Mouse (Mus musculus) liver, adult 2 months (tissue): ENCODE measurements at regions not wholly inside any gene's neighbourhood (a gene's known extent, or its start where the extent isn't known, plus 50 kb on each side); places are given as distances from the start of the nearest gene placed in this dataset.

Source experiments
- DNase-seq: peaks from one replicate; pipeline ENCODE4 v3.0.0-alpha.2; 2011; ENCODE audit warnings: low read depth, low spot score; ENCODE audit errors: extremely low read depth
- H3K27ac ChIP-seq: fragments of 200-500 bp; replicated peaks from 2 replicates; pipeline ENCODE4 v1.5.1; 2012; ENCODE audit warnings: low read depth, mild to moderate bottlenecking, control low read depth, inconsistent platforms, low read length; ENCODE audit not compliant: insufficient read depth
- H3K27me3 ChIP-seq: fragments of 200-500 bp; 2 replicates; pipeline ENCODE4 v1.6.1; 2012; ENCODE audit warnings: mild to moderate bottlenecking, moderate library complexity, low read length, inconsistent platforms; ENCODE audit not compliant: control insufficient read depth, insufficient read depth
- H3K36me3 ChIP-seq: fragments of 200-500 bp; 2 replicates; pipeline ENCODE4 v1.6.1; 2012; ENCODE audit warnings: low read length, inconsistent platforms; ENCODE audit not compliant: control insufficient read depth, insufficient read depth
- H3K4me1 ChIP-seq: fragments of 200-500 bp; 2 replicates; pipeline ENCODE4 v1.6.1; 2011; ENCODE audit warnings: low read length; ENCODE audit not compliant: control insufficient read depth, insufficient read depth
- H3K4me3 ChIP-seq: fragments of 200-500 bp; 2 replicates; pipeline ENCODE4 v1.5.1; 2011; ENCODE audit warnings: low read depth, mild to moderate bottlenecking, control low read depth, low read length, moderate library complexity; ENCODE audit not compliant: insufficient read depth
- H3K79me2 ChIP-seq: fragments of 200-500 bp; 2 replicates; pipeline ENCODE4 v1.6.1; 2012; ENCODE audit warnings: inconsistent platforms, mild to moderate bottlenecking, low read length, moderate library complexity; ENCODE audit not compliant: control insufficient read depth, insufficient read depth
- H3K9ac ChIP-seq: fragments of 200-500 bp; 2 replicates; pipeline ENCODE4 v1.6.1; 2012; ENCODE audit warnings: low read depth, mild to moderate bottlenecking, control low read depth, inconsistent platforms, low read length
- CTCF ChIP-seq: fragments of 200-500 bp; IDR thresholded peaks from 2 replicates; pipeline ENCODE4 v1.5.1; 2011; ENCODE audit warnings: low read depth, low read length, control low read depth
- POLR2A ChIP-seq: fragments of 200-500 bp; IDR thresholded peaks from 2 replicates; pipeline ENCODE4 v1.6.1; 2011; ENCODE audit warnings: low read length, control low read depth; ENCODE audit not compliant: insufficient read depth; ENCODE audit errors: extremely low read depth
- WGBS: fragments of 180-500 bp; shearing (Covaris S2); methylation state at CpG from one replicate; pipeline ENCODE4 v1.1.7; 2018; 5-methylcytosine and 5-hydroxymethylcytosine counted together

DNA sequence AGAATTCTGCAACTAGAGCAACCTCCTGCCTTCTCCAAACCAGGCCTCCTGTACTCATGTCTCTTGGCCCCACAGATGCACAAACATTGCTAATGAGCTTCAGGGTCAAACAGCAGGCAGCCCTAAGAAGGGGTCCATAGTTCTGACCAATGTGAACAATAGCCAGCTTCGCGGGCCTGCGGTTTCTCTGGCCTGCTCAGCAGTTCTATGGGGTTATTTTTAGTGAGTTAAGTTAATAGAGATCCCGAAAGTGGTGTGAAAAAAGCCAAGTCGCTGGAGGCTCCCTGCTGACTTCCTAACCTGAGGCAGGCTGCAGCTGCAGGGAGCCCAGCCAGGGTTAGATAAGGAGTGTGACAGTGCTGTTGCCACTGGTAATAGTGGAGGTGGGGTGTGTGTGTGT is 106.6 kb downstream of the Pdcd6ip start:
- DNase-seq: no peak
- TF ChIP-seq CTCF: no peak
- TF ChIP-seq POLR2A: no peak
- 20% methylated on average over 5 of the region's 5 CpGs for WGBS
- Histone ChIP-seq H3K79me2 (no peaks in the 10 kb centered on the region), H3K4me1 (no peaks in the 10 kb centered on the region), H3K27ac (no peak overlapping the region), H3K36me3 (no peaks in the 10 kb centered on the region), H3K9ac (no peak overlapping the region), H3K27me3 (no peaks in the 10 kb centered on the region), H3K4me3 (no peak overlapping the region)

DNA sequence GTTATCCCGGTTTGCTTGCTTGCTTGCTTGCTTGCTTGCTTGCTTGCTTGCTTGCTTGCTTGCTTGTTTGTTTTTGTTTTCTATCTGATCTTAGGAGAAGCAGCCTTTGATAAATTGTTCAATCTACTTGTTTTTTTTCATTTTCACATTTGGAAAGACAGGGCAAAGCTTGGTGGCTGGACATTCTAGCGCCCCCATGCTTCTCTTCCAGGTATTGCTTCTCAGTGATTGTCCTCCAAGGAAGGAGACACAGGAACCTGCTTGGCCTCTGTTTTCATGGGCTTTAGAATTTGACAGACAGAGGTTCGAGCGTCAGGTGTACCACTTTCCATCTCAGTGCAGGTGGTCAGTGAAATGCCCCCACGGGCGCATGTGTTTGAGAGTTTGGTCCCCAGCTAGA is 120.8 kb downstream of the Pdcd6ip start:
- Histone ChIP-seq H3K27ac (no peak overlapping the region), H3K79me2 (no peaks in the 10 kb centered on the region), H3K36me3 (no peaks in the 10 kb centered on the region), H3K4me1 (no peaks in the 10 kb centered on the region), H3K27me3 (no peaks in the 10 kb centered on the region), H3K4me3 (no peak overlapping the region), H3K9ac (no peak overlapping the region)
- WGBS: 55% methylated on average over 6 of the region's 6 CpGs
- TF ChIP-seq CTCF (no peak), POLR2A (no peak)
- DNase-seq: peak; percentile 4

DNA sequence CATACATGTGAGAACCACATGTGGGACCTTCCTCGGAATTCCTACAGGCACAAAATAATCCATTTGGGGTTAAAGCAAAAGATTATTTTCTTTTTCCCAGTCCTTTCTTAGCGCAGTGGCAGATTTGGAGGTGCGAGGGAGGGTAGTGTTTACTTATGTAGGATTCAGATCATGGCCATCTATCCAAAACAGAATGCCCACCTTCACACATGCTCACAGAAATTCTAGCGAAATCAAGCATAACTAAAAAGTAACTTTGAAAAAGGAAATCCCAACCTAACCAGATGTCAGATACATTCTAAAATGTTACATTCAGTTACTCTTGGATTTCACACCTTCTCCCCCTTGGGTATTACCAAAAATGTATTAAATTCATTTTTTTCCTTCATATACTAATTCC is 121.6 kb downstream of the Pdcd6ip start:
- Histone ChIP-seq H3K27me3 (no peaks in the 10 kb centered on the region), H3K9ac (no peak overlapping the region), H3K4me3 (no peak overlapping the region), H3K36me3 (no peaks in the 10 kb centered on the region), H3K4me1 (no peaks in the 10 kb centered on the region), H3K27ac (no peak overlapping the region), H3K79me2 (no peaks in the 10 kb centered on the region)
- TF ChIP-seq POLR2A (no peak), CTCF (no peak)
- 84% methylated on average over 4 of the region's 4 CpGs for WGBS
- no peak for DNase-seq

DNA sequence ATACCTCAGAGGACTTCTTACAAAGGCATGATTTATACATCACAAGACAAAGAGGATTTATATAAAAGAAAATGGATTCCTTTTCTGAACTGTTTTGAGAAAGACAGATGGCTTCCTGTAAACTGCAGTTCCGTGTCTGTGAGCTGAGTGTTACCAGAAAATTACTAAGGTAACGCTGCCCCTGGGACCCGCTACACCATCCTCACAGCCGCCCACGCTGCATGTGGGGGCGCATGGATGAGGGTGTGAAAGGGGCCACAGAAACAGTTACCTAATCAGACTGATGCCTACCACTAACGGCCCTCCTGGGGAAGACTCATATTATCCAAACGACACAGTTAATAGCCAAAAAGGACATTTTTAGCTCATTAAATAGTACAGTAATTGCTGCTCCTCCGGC is 129.8 kb downstream of the Pdcd6ip start:
- H3K36me3 ChIP-seq: no peaks in the 10 kb centered on the region
- H3K27me3 ChIP-seq: no peaks in the 10 kb centered on the region
- H3K79me2 ChIP-seq: no peaks in the 10 kb centered on the region
- no peak for DNase-seq
- no peak overlapping the region for H3K9ac ChIP-seq
- no peaks in the 10 kb centered on the region for H3K4me1 ChIP-seq
- WGBS: 88% methylated on average over 9 of the region's 9 CpGs
- no peak overlapping the region for H3K27ac ChIP-seq
- TF ChIP-seq CTCF: no peak
- no peak for TF ChIP-seq POLR2A
- H3K4me3 ChIP-seq: no peak overlapping the region

DNA sequence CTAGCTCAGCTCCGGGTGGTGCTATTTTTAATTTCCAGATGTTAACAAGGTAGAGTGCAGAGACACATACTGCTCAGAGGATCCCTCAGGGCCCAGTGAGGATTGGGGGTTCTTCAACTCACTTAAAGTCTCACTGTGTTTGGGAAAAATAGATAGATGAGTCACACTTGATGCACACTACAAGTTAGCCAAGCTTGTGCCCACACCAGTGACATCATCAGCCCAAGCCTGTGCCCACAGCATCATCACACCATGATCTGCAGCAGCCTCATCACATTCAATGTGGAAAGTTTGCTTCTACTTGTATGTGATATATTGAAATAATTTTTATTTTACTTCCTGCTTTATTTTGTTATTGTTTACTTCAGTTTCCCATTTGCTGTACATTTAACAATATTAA is 139.2 kb downstream of the Pdcd6ip start:
- no peaks in the 10 kb centered on the region for H3K36me3 ChIP-seq
- H3K79me2 ChIP-seq: no peaks in the 10 kb centered on the region
- H3K4me3 ChIP-seq: no peak overlapping the region
- no peaks in the 10 kb centered on the region for H3K4me1 ChIP-seq
- no peak overlapping the region for H3K9ac ChIP-seq
- no peak for DNase-seq
- no peaks in the 10 kb centered on the region for H3K27me3 ChIP-seq
- TF ChIP-seq CTCF: no peak
- no peak for TF ChIP-seq POLR2A
- 79% methylated on average over 1 of the region's 1 CpGs for WGBS
- H3K27ac ChIP-seq: no peak overlapping the region

DNA sequence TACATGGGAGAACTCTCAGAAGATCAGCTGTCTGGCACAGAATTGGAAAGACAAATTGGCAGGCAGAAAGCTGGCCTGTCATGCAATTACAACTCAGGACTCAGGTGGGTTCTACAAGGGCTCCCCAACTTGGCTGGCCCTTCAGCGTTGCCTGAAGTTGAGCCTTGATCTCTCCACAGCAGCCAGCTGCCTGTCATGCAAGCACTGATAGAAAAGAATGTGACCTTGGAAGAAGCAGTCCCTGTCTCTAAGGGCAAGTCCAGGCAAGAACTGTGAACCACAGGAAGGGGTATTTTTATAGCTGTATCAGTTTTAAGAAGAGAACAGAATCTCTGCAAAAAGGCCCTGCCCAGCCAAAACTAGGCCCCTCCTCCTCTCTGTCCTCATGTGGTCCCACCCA is 140.4 kb downstream of the Pdcd6ip start:
- no peak for TF ChIP-seq POLR2A
- no peak for TF ChIP-seq CTCF
- no peaks in the 10 kb centered on the region for H3K79me2 ChIP-seq
- H3K4me3 ChIP-seq: no peak overlapping the region
- no peaks in the 10 kb centered on the region for H3K4me1 ChIP-seq
- H3K27ac ChIP-seq: no peak overlapping the region
- no peaks in the 10 kb centered on the region for H3K36me3 ChIP-seq
- H3K27me3 ChIP-seq: no peaks in the 10 kb centered on the region
- no peak overlapping the region for H3K9ac ChIP-seq
- 59% methylated on average over 1 of the region's 1 CpGs for WGBS
- no peak for DNase-seq
